Mouse (Mus musculus): ENCODE results near the gene Wnk2. TPM values are rescaled to one million over a fixed set of nuclear protein-coding genes. Genes with fewer than 3 reads are reported as not detected.

Wnk2 gene
- 0.12 TPM for polyA plus RNA-seq (2015; fragmentation: Illumina TruSeq; extraction: RNeasy Lipid Tissue Mini Kit (QIAGEN cat#74804); ENCODE audit: insufficient read depth, low replicate concordance)

DNA sequence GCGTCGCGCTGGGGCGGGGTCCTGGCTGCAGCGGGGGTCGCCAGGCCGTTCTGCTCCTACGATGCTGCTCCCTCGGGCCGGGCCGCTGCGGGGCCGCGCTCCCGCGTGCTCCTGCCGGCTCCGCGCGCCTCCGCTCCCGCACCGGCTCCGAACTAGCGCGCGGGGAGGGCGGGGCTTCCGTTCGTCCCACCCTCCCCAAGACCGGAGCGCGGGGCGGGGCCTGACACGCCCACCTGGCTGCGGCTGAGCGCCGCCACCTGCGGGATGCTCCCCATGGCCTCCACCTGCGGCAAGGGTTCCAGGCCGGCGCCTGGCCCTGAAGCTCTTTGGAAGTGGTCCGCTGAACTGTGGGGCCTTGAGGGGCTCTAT, at the start of gene Wnk2:
Gene Wnk2, minus strand, starts transcription at position 157 of the 369 bp plus-strand sequence.

DNA sequence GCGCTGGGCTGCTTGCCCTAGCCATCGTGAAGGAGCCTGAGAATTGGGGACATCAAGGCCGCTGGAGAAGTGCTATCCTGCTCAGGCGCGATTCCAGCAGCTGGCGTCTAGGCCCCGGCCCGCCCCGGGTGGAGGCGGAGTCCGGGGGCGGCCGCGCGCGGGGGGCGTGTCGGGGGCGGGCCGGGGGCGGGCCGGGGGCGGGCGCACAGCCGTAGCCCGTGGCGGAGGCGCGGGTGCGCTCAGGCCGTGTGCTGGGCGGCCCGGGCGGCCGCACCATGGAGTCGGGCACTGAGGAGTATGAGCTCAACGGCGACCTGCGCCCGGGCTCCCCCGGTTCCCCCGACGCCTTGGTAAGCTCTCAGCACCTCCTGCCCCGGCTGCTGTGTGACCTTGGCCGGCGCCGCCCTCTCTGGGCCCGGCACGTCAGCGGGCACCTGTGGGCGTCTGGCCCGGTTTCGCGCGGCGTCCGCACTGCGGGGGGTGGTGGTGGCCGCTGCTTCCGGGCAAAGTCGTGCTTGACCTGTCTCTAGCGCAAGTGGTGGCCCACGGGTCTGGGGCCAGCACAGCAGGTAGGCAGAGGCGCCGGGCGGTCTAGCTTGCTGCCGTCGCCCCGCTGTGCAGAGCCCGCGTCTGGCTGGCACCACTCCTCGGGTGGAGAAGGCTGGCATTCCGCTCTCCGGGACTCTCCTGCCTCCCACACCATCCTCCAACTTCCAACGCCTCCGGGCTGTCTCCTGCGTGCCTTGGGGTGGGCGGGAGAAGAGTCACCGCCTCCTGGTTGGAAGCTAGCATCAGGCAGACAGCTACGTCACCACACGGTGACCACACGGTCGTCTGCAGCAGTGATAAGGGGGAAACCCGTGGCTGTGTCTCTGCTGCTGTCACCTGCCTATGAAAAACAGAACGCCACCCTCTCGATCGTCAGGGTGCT, 39.7 kb upstream of the Wnk2 start, which contains the start of gene Ninj1:
Gene Ninj1, plus strand, starts transcription at position 198 of the 931 bp plus-strand sequence.

Other genes starting within 250 kb of the Wnk2 start
- 96.6 TPM for gene Fam120a, start 180.0 kb downstream of the Wnk2 start, polyA plus RNA-seq (2015; fragmentation: Illumina TruSeq; extraction: RNeasy Lipid Tissue Mini Kit (QIAGEN cat#74804); ENCODE audit: insufficient read depth, low replicate concordance)
- 18.8 TPM for gene Ninj1, start 39.5 kb upstream of the Wnk2 start, polyA plus RNA-seq (2015; fragmentation: Illumina TruSeq; extraction: RNeasy Lipid Tissue Mini Kit (QIAGEN cat#74804); ENCODE audit: insufficient read depth, low replicate concordance)
- 9.3 TPM for gene Card19, start 68.0 kb upstream of the Wnk2 start, polyA plus RNA-seq (2015; fragmentation: Illumina TruSeq; extraction: RNeasy Lipid Tissue Mini Kit (QIAGEN cat#74804); ENCODE audit: insufficient read depth, low replicate concordance)
- 8.5 TPM for gene Susd3, start 100.7 kb upstream of the Wnk2 start, polyA plus RNA-seq (2015; fragmentation: Illumina TruSeq; extraction: RNeasy Lipid Tissue Mini Kit (QIAGEN cat#74804); ENCODE audit: insufficient read depth, low replicate concordance)
- gene Fgd3, start 172.3 kb upstream of the Wnk2 start, polyA plus RNA-seq (2015; fragmentation: Illumina TruSeq; extraction: RNeasy Lipid Tissue Mini Kit (QIAGEN cat#74804); ENCODE audit: insufficient read depth, low replicate concordance), result 40.0 TPM
- gene Bicd2, start 193.6 kb upstream of the Wnk2 start, polyA plus RNA-seq (2015; fragmentation: Illumina TruSeq; extraction: RNeasy Lipid Tissue Mini Kit (QIAGEN cat#74804); ENCODE audit: insufficient read depth, low replicate concordance), result 22.9 TPM

All from spleen, adult 10 weeks (tissue).